Mouse (Mus musculus) neutrophil, adult 5-6 weeks (primary cell): ENCODE data around the gene St7l. TPM values are rescaled to one million over a fixed set of nuclear protein-coding genes. Genes with fewer than 3 reads are reported as not detected.
A peak's percentile ranks its signal among the peaks of the same experiment; 100 is the strongest.

ENCODE experiments used
- ATAC-seq: fragments of 151-379, 151-347 bp; 2 replicates; pipeline ENCODE4 v1.8.0; 2017; ENCODE audit warnings: mild to moderate bottlenecking, moderate TSS enrichment; ENCODE audit not compliant: insufficient number of reproducible peaks, poor library complexity, low FRiP score, severe bottlenecking; ENCODE audit errors: extremely low read depth
- total RNA-seq: library from RNA; stranded (forward); fragments of 200-1000 nt; gene quantifications from 2 replicates; pipeline ENCODE4 v1.2.3, GENCODE M21; 2017

Gene St7l
- total RNA-seq, 1 experiment from 2014 or later: 61.5 TPM

DNA sequence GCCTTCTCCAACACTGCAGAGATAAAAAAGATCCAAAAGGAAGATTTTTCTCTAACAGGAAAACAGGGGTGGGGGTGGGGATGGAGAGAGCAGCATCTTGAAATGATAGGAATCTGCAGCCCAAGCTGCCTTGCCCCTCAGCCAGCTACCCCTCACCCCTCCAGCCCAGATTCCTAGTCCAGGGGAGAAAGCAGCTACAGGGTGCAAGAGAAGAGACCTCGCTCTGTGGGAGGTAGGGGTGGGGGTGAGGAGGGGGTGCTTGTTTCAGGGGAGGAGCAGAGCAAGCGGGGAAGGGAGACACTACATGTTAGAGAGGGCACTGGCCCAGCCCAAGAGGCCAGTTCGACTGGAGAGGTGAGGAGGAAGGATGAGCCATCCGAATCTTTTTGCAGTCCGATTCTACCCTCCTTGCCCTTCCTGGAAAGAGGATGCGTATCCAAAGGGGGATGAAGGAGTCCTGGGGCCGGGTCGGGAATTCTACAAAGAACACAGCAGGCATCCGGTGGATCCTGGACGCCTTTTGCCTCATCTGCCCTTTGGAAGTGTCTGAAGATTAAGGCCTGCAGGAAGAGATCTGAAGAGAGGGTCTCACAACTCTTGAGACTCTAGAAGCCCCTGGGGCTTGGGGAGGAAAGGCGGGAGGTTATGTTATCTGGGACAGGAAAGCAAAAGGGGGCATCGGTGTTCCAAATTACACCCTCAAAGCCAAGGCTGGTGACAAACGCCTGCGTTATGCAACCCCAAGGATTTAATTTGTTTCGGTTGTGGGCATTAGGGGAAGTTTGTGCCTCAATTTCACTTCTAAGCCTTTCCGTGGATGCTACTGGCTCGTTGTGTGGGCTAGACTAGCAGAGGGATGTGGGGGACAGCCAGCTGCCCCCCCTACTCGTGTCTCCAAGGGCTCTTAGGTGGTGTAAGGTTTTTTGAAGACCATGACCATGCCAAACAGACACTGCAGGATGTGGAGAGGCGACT lies 96.5 kb downstream of the St7l start:
- no peak for ATAC-seq

DNA sequence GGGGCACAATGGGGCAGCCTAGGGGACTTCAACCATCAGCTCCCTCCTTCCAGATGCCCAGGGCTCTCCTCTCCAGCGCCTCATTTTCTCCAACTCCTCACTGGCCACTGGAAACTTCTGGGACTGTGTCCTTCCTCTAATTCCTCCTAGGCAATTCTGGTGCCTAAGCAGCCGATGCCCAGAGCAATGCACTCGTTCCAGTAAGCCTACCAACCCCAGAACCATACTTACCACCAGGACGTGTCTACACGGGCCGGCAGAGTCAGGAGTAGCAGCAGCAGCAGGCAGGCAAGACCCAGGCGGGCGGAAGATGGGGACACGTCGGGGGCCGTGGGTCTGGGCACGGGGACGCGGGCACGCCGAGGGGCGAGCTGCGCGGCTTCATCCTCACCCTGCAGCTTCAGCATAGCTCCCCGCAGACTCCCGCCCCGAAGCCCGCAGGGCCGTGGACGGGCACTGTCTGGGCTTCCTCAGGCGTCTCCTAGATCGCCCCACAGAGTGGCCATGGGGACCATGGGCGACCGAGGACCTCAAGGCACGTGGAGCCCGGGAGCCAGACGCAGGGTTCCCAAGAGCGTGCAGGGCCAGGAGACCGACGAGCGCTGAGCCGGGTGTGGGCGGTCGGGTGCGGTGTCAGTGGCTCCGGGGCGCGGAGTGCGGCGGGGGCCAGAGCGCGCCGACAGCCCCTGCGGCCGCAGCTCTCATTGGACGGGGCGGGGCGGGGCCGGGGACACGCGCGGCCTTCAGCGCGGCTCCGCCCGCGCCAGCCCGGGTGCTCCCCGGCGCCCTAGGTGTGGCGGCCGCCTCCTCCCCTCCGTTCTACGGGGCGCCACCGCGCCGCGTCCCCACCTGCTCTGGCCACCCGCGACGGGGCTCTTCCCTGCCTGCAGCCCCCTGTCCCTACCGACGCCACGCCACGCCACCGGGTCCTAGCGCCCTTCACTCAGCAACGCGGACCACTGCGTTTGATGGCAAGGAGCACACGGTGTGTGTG lies 97.6 kb downstream of the St7l start, which contains the start of gene Wnt2b:
TSS of gene Wnt2b (minus strand) at position 856 of the 994 bp plus-strand sequence.
- no peak for ATAC-seq

DNA sequence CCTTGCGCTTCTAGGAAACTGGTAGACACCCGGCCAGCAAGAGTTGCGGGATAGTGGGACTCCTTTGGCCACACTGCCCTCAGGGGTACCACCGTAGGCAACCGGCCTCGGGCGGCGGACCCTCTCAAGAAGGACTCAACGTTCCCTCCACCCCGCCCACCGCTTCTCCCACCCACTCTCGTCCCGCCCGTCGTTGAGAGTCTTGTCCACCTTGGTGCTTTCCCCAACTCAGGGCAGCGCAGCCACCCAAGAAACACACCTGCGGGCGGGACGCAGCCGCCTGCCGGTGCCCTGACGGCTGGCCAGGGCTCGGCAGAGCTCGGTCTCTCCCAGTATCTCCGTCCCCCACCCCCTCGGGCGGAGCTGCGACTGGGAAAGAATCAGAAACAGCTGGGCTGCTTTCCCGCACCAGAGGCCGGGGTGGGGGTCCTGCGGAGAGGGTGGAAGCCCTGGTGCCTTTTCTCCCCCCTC lies 98.4 kb downstream of the St7l start:
- ATAC-seq: no peak

DNA sequence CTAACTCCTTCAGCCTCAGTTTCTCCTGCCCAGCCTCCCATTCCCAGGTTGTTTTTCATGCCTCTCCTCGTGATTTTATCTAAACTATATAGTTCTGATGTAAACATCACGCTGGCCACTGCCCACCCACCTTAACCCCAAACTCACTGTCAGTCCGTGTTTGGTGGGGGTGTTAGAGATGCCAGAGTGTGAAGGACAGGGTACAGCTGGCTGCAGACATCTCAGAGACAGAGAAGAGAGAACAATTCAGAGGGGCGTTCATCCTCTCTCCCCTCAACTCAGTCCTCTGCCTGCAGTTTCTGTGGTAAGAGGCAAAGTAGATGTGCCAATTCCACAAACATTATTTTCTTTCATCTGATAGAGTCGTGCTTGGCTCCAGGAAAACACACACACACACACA lies 99.1 kb downstream of the St7l start:
- ATAC-seq: no peak

DNA sequence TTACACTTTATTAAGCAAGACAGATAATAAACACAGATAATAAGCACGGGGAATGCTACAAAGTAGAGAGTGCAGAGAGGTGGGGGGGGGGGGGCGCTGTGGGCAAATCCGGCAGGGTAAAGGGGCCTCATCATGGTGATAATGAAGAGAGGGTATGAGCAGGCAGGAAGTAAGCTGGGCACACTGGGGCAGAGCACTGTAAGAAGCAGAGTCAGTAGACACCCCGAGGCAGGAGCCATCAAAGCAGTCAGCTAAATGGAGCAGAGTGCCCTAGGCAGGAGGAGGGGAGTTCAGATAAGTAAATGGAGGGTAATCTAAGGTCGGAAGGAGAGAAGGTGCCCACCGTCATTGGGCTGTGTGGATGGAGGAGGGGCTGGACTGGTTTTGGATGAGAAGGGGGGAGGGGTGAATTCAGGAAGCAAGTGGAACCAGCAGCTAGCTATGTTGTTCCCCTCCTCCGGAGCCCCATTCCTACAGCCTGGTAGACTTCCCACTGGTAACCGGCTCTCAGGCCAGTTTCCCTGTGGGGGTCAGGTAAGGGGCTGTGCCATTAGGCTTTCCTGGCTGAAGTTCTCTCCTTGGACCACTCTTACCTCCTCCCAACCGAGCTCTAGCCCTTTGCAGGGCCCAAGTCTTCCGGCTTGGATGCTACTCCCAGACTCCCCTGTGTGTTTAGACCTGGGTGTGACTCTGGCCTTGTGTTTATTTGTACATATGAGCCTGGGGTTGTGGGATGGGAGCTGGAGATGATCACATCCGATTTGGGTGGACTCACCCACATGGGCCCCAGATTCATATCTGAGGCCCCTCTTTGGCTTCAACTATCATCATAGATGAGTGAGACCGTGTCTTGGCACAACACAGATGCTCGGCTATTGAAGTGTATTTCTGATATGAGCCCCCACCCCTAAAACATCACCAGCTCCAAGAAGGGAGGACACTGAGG lies 99.8 kb downstream of the St7l start:
- ATAC-seq: no peak

DNA sequence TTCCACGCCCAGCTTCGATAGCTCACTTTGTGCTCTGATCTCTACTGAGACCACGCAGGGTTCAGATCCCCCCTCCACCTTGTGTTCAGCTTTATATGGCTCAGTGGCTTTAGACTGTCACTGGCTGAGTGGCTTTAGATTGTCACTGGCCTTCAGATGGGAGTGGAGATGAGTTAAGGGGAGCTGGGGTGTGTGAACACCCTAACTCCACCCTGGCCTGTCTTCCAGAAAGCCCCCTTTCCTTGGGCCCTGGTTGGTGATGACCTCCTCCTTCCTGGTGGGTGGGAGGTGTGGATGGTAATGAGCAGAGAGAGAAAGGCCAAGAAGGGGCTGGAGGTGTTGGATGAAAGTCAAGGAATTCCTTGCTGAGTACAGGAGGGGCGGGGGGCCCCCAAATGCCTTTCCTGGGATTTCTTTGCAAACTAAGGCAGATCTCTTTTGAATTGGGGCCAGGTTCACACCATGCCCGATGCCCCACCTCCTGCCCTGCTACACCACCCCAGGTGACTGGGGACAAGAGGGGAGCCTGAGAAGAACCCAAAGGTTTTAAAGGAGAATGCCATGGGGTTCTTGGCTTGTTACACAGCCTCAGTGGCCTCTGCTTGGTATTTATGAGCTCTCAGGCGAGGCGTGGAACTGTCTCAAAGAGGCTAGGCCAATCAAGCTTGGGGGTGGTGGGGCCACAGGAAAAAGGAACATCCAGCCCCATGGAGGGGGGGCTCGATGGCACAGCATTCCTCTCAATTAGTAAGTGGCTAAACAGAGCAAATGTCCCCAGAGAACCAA lies 101.5 kb downstream of the St7l start:
- no peak for ATAC-seq

DNA sequence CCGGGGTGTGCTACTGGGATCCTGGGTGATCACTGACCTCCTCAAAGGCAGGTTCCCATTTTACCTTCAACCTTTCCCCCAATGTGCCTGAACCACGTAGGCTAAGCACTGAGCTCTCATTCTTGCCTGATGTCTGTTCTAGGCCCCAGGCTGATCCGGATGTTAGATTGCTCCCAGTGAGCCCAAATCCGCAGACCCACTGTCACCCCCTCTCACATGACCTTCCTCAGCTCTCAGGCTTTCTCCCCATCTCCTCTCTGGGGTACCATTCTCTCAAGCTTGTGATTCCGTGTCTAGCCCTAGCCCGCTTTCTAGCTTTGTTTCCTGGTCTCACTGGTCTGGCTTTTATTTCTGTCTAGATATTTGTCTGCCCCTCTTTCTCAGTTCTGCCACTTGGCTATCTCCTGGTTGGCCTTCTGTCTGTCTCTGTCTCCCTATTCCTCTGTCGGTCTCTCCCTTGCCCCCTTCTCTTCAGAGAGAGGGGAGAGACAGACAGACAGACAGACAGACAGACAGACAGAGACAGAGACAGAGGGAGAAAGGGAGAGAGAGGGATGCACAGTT lies 102.3 kb downstream of the St7l start:
- ATAC-seq: no peak

DNA sequence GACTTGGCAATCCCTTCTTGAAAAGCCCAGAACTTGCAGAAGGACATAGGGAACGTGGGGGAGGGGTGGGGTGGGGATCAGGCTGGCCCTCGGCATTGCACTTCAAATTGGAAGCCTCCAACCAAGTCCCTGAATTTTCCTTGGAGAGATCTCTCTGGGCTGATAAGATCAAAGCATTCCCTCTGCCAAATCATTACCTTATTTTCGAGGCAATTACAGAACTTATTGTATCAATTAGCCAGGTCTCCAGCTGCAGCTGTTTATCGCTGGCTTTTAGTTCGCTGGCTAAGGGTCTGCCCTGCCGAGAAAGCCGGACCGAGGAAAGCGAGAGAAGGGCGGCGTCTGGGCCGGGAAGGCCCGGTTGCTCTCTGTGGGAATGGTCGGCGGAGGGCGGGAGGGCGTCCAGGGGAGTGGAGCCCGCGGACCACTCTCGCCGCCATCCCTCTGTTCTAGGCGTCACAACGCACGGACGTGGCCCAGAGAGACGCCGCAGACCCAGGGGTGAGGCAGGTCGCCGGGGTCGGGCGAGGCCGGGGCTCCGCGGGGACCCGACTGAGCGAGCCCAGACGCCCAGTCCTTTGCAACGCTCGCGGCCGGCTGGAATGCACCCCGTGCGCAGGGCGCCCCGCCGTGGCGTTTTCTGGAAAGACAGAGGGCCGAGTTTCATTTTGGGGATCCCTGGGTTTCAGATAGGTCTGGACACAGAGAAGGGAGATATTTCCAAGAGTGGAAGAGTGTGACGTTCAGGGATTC lies 103.9 kb downstream of the St7l start:
- peak; percentile 33; the same call in 1 of the 2 replicates for ATAC-seq

Other genes starting within 250 kb of the St7l start
- gene Slc16a1, start 225.3 kb upstream of the St7l start, total RNA-seq: 6.5 and 7.6 TPM in 2 replicates
- 0.25 TPM in 1 of 2 replicates, not detected in the other for gene Ppm1j, start 82.9 kb upstream of the St7l start, total RNA-seq
- not detected in 2 replicates for gene Fam19a3, start 82.2 kb upstream of the St7l start, total RNA-seq
- 10.8 and 21.5 TPM in 2 replicates for gene Rhoc, start 75.6 kb upstream of the St7l start, total RNA-seq
- gene Mov10, start 45.4 kb upstream of the St7l start, total RNA-seq: 19.9 and 24.1 TPM in 2 replicates
- gene Capza1, start 500 bp downstream of the St7l start, total RNA-seq: 310 and 317 TPM in 2 replicates
- not detected in 2 replicates for gene Wnt2b, start 97.9 kb downstream of the St7l start, total RNA-seq
- 0.25 and 1.9 TPM in 2 replicates for gene Cttnbp2nl, start 189.1 kb downstream of the St7l start, total RNA-seq
- not detected in 2 replicates for gene 4930564D02Rik, start 202.8 kb downstream of the St7l start, total RNA-seq